Mouse (Mus musculus) midbrain, embryonic 11.5 days (tissue): ENCODE measurements at regions not wholly inside any gene's neighbourhood (a gene's known extent, or its start where the extent isn't known, plus 50 kb on each side); places are given as distances from the start of the nearest gene placed in this dataset.

Experiments used
- ATAC-seq: fragments of 200-750 bp; cut with Nextera tagmentation; 2 replicates; pipeline ENCODE4 v1.8.0; 2017; ENCODE audit warnings: moderate TSS enrichment, moderate library complexity; ENCODE audit not compliant: low FRiP score
- DNase-seq: peaks from one replicate; pipeline ENCODE4 v3.0.0; 2015; ENCODE audit warnings: low spot score; ENCODE audit errors: missing footprints
- H3K27ac ChIP-seq: fragments of 300-500 bp; sonication (generic); 2 replicates; pipeline ENCODE4 v1.5.1; 2014; ENCODE audit warnings: low read depth, low read length
- H3K27me3 ChIP-seq: fragments of 300-500 bp; sonication (generic); 2 replicates; pipeline ENCODE4 v1.6.1; 2014; ENCODE audit warnings: mild to moderate bottlenecking, low read length, moderate library complexity, mixed read lengths; ENCODE audit not compliant: control insufficient read depth, insufficient read depth
- H3K36me3 ChIP-seq: fragments of 300-500 bp; sonication (generic); 2 replicates; pipeline ENCODE4 v1.6.1; 2014; ENCODE audit warnings: mild to moderate bottlenecking, low read length, moderate library complexity, mixed read lengths; ENCODE audit not compliant: control insufficient read depth, insufficient read depth
- H3K4me1 ChIP-seq: fragments of 300-500 bp; sonication (generic); 2 replicates; pipeline ENCODE4 v1.6.1; 2014; ENCODE audit warnings: low read length; ENCODE audit not compliant: control insufficient read depth, insufficient read depth
- H3K4me2 ChIP-seq: fragments of 300-500 bp; sonication (generic); 2 replicates; pipeline ENCODE4 v1.6.1; 2014; ENCODE audit warnings: mild to moderate bottlenecking, moderate library complexity
- H3K4me3 ChIP-seq: fragments of 300-500 bp; sonication (generic); 2 replicates; pipeline ENCODE4 v1.5.1; 2014; ENCODE audit warnings: low read depth, low read length
- H3K9ac ChIP-seq: fragments of 300-500 bp; sonication (generic); 2 replicates; pipeline ENCODE4 v1.6.1; 2014; ENCODE audit warnings: low read length
- H3K9me3 ChIP-seq: fragments of 300-500 bp; sonication (generic); 2 replicates; pipeline ENCODE4 v1.6.1; 2016; ENCODE audit warnings: low read length; ENCODE audit not compliant: control insufficient read depth
- WGBS: fragments of 180-500 bp; shearing (Covaris S2); extraction: QIAGEN DNeasy Blood & Tissue Kit; methylation state at CpG from one replicate; pipeline ENCODE4 v1.1.7; 2014; 5-methylcytosine and 5-hydroxymethylcytosine counted together

GRCm38 (mm10) chr15:68360956-68361908, 1860.5 kb upstream of the Lrrc6 start:
- Histone ChIP-seq H3K4me2 (peak overlapping the region; percentile 80), H3K9ac (peak overlapping the region; percentile 89; the same call in 1 of the 2 replicates), H3K4me3 (peak overlapping the region; percentile 82), H3K4me1 (peaks cover 6% of the 10 kb centered on the region), H3K9me3 (no peaks in the 10 kb centered on the region), H3K36me3 (no peaks in the 10 kb centered on the region), H3K27ac (no peak overlapping the region), H3K27me3 (no peaks in the 10 kb centered on the region)
- 46% methylated on average over 6 of the region's 6 CpGs for WGBS
- DNase-seq = peak; percentile 82
- no peak for ATAC-seq

GRCm38 (mm10) chr15:68359496-68359895, 1858.8 kb upstream of the Lrrc6 start:
- Histone ChIP-seq H3K36me3 (no peaks in the 10 kb centered on the region), H3K27me3 (no peaks in the 10 kb centered on the region), H3K4me3 (no peak overlapping the region), H3K4me1 (peaks cover 6% of the 10 kb centered on the region), H3K9ac (no peak overlapping the region), H3K27ac (no peak overlapping the region), H3K9me3 (no peaks in the 10 kb centered on the region), H3K4me2 (no peak overlapping the region)
- ATAC-seq (no peak), DNase-seq (peak; percentile 80)
- WGBS = 89% methylated on average over 3 of the region's 3 CpGs

GRCm38 (mm10) chr15:68355957-68356356, 1855.2 kb upstream of the Lrrc6 start:
- Histone ChIP-seq H3K4me3 (no peak overlapping the region), H3K27me3 (no peaks in the 10 kb centered on the region), H3K27ac (no peak overlapping the region), H3K36me3 (no peaks in the 10 kb centered on the region), H3K4me2 (no peak overlapping the region), H3K9me3 (no peaks in the 10 kb centered on the region), H3K9ac (no peak overlapping the region), H3K4me1 (no peaks in the 10 kb centered on the region; the same call in 1 of the 2 replicates)
- 80% methylated on average over 1 of the region's 1 CpGs for WGBS
- ATAC-seq = no peak
- no peak for DNase-seq

- Histone ChIP-seq H3K4me2 (no peak overlapping the region), H3K36me3 (no peaks in the 10 kb centered on the region), H3K27ac (no peak overlapping the region), H3K9me3 (no peaks in the 10 kb centered on the region), H3K27me3 (no peaks in the 10 kb centered on the region), H3K4me3 (no peak overlapping the region), H3K4me1 (no peaks in the 10 kb centered on the region), H3K9ac (no peak overlapping the region)
- ATAC-seq = no peak
- WGBS = 93% methylated on average over 3 of the region's 3 CpGs
- no peak for DNase-seq
Measured at GRCm38 (mm10) chr15:68344652-68345051, 1843.9 kb upstream of the Lrrc6 start.

GRCm38 (mm10) chr15:68342542-68342941, 1841.8 kb upstream of the Lrrc6 start:
- Histone ChIP-seq H3K27ac (no peak overlapping the region), H3K9me3 (no peaks in the 10 kb centered on the region), H3K4me1 (no peaks in the 10 kb centered on the region), H3K36me3 (no peaks in the 10 kb centered on the region), H3K4me2 (no peak overlapping the region), H3K9ac (no peak overlapping the region), H3K27me3 (no peaks in the 10 kb centered on the region), H3K4me3 (no peak overlapping the region)
- no peak for DNase-seq
- ATAC-seq = no peak
- 91% methylated on average over 1 of the region's 1 CpGs for WGBS

- WGBS = 72% methylated on average over 5 of the region's 5 CpGs
- Histone ChIP-seq H3K9ac (no peak overlapping the region), H3K27ac (no peak overlapping the region)
Measured at GRCm38 (mm10) chr15:68341056-68341455, 1840.3 kb upstream of the Lrrc6 start.

GRCm38 (mm10) chr15:68337264-68337663, 1836.6 kb upstream of the Lrrc6 start:
- DNase-seq (no peak), ATAC-seq (no peak)
- H3K4me2 ChIP-seq = no peak overlapping the region
- no peaks in the 10 kb centered on the region for H3K4me1 ChIP-seq
- H3K9me3 ChIP-seq = no peaks in the 10 kb centered on the region
- H3K4me3 ChIP-seq = no peak overlapping the region
- WGBS = 99% methylated on average over 2 of the region's 2 CpGs
- no peak overlapping the region for H3K27ac ChIP-seq
- H3K9ac ChIP-seq = no peak overlapping the region
- H3K36me3 ChIP-seq = no peaks in the 10 kb centered on the region
- H3K27me3 ChIP-seq = no peaks in the 10 kb centered on the region

More at GRCm38 (mm10) chr15:68341056-68341455, 1840.3 kb upstream of the Lrrc6 start:
- no peaks in the 10 kb centered on the region for H3K4me1 ChIP-seq
- no peak overlapping the region for H3K4me2 ChIP-seq
- no peaks in the 10 kb centered on the region for H3K9me3 ChIP-seq
- DNase-seq (no peak), ATAC-seq (no peak)
- no peaks in the 10 kb centered on the region for H3K36me3 ChIP-seq
- no peaks in the 10 kb centered on the region for H3K27me3 ChIP-seq
- H3K4me3 ChIP-seq = no peak overlapping the region

- Histone ChIP-seq H3K4me1 (no peaks in the 10 kb centered on the region), H3K4me2 (no peak overlapping the region), H3K27me3 (no peaks in the 10 kb centered on the region), H3K9me3 (no peaks in the 10 kb centered on the region), H3K4me3 (no peak overlapping the region), H3K36me3 (no peaks in the 10 kb centered on the region), H3K9ac (no peak overlapping the region), H3K27ac (no peak overlapping the region)
- DNase-seq = no peak
- no peak for ATAC-seq
Measured at GRCm38 (mm10) chr15:68335837-68336236, 1835.1 kb upstream of the Lrrc6 start.

GRCm38 (mm10) chr15:68316116-68316515, 1815.4 kb upstream of the Lrrc6 start:
- no peak overlapping the region for H3K27ac ChIP-seq
- H3K4me3 ChIP-seq = no peak overlapping the region
- ATAC-seq = no peak
- WGBS = 91% methylated on average over 1 of the region's 1 CpGs
- H3K36me3 ChIP-seq = no peaks in the 10 kb centered on the region
- no peaks in the 10 kb centered on the region for H3K4me1 ChIP-seq
- H3K9ac ChIP-seq = no peak overlapping the region
- H3K27me3 ChIP-seq = no peaks in the 10 kb centered on the region
- H3K9me3 ChIP-seq = no peaks in the 10 kb centered on the region
- DNase-seq = no peak
- H3K4me2 ChIP-seq = no peak overlapping the region
